Mouse (Mus musculus): ENCODE measurements around the gene Cplx3.

DNA sequence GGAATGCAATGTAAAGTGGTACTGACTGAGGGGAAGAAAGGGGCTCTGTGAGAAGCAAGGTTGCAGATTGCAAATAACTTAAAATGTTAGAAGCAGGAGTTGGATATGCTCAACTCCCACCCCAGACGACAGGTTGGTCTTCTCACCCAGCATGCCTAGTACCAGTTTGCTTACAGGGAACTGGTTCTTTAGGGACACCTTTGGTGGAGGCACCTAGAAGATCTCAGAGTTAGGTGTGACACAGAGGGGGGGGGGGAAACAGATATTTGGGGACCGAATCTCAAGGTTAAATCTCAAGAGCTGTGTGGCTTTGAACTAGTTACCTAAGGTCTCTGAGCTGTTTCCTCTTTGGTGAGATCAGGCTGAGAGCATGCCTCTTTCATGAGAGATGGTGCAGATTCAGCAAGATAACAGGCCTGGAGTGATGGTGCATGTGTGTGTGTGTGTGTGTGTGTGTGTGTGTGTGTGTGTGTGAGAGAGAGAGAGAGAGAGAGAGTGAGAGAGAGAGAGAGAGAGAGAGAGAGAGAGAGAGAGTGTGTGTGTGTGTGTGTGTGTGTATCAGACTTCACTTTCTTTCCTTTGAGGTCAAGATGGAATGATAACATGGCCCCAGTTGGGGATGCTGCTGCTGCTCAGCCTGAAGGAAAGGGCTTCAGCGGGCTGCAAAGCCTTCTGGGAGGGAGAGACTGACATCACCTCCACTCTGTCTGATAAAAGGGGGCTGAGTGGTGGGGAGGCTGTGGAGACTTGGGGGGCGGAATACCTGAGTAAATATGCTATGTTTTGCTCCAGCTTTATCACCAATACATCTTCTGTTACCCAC lies 41.4 kb upstream of the Cplx3 start:
- TF ChIP-seq ZC3H11A (IDR thresholded peaks at IDR 0.05; ENCODE audit: low read depth, low read length) (no peak), HCFC1 (IDR thresholded peaks at IDR 0.05; ENCODE audit: low read depth, low read length) (no peak)
